Mouse (Mus musculus): Measurements from ENCODE around the gene Tnfrsf13b.

The Tnfrsf13b gene

DNA sequence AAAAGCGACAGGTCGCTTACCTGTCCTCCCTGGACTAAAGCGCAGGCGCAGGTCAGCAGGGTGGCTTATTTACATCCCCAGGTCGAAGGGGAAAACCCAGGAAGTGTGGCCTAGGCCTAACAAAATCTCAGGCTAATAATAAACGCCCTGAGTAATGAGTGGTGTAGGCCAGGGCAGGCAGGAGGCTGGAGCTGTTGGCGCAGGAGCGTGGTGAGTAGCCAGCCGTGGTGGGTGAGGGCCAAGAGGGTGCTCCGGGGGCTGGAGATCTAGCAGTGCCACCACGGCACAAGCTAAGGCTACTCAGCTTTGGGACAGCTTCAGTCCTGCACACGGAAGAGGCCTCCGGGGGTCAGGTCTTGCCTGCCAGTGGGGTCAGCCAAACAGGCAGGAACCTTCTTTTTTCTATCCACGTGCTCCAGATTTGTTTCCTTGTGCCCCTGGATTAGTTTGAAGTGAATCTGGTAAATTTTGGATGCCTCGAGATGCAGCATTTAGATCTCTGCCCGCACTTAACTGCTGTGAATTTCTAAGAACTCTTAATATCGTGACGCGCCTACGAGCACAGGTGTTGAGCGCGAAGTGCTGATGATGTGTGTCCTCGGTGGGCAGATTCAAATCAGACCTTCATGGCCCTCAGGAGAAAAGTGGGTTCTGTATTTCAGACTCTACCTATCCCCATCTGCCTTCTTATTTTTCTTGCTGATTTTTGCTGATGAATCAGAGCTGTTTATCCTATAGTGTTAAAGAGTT lies at the start of gene Tnfrsf13b:
Gene Tnfrsf13b, plus strand, starts transcription at position 150 of the 750 bp plus-strand sequence.
- DNase-seq, result no peak

GRCm38 (mm10) chr11:61081624-61082023 lies 44.9 kb upstream of the Tnfrsf13b start:
- DNase-seq, result no peak

DNA sequence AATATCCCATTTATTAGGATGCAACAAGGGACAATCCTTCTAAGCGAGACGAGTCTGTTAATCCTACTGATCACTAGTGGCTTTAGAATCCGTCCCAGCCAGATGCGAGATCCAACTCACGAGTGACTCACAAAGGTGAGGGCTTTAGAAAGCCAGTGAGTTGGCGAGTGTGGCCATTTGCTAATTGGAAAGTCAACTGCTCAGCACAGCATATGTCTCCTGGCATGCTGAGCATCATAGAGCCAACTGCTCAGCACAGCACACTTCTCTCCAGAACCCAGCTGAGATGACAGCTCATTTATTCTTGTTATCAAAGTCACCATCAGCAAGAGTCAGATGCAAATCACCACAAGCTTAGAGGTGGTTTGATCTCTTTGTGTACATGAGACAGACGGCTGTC lies 36.4 kb upstream of the Tnfrsf13b start:
- no peak for DNase-seq

DNA sequence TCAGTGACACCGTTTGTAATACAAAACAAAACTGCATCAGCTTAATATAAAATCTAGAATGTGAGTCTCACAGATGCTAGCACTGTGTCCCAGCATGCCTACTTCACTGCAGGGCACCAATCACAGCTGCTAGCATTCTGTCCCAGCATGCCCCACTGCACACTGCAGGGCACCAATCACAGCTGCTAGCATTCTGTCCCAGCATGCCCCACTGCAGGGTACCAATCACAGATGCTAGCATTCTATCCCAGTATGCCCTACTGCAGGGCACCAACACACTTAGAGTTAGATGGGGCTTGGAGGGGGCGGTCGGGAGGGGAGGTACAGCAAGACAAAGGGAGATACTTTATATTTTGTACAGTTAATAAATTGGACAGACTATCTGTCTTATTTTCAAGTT lies 35.4 kb upstream of the Tnfrsf13b start:
- DNase-seq, result no peak

- DNase-seq, result peak; percentile 47 to 54
Observed at GRCm38 (mm10) chr11:61091642-61092262, 34.8 kb upstream of the Tnfrsf13b start.

- no peak for DNase-seq
Observed at GRCm38 (mm10) chr11:61098046-61098445, 28.5 kb upstream of the Tnfrsf13b start.

DNA sequence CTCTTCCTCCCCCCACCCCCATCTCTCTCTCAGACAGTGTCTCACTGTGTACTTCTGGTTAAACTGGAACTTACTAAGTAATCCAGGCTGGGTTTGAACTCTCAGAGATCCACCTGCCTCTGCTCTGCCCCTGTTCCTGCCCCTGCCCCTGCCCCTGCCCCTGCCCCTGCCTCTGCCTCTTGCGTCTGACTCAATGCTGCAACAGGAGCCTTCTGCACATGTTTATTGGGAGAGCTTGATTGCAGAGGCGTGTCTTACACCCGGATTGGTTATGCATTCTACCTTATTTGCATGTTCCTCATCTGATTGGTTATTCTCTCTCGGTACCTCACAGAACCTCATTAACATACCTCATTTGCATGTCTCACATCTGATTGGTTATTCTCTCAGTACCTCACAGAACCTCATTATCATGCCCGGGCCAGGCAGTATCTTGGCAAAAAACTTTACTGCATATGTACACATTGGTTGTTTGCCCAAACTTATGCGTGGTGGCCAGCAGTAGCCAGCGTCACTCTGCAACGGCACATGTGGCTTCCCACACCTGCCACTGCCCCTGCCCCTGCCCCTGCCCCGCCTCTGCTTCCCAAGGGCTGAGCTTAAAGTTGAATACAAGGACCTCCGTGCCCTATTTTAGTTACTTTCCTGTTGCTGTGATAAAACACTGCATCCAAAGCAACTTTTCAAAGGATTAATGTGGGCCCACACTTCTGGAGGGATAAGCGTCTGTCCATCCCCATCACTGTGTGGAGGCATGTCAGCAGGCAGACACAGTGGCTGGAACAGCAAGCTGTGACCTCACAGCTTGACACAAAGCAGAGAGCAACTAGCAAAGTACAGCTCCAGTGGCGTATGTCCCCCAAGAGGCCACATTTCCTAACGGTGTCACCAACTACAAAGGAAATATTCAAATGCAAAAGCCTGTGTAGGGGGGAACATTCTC lies 23.9 kb upstream of the Tnfrsf13b start:
- DNase-seq, result no peak

DNA sequence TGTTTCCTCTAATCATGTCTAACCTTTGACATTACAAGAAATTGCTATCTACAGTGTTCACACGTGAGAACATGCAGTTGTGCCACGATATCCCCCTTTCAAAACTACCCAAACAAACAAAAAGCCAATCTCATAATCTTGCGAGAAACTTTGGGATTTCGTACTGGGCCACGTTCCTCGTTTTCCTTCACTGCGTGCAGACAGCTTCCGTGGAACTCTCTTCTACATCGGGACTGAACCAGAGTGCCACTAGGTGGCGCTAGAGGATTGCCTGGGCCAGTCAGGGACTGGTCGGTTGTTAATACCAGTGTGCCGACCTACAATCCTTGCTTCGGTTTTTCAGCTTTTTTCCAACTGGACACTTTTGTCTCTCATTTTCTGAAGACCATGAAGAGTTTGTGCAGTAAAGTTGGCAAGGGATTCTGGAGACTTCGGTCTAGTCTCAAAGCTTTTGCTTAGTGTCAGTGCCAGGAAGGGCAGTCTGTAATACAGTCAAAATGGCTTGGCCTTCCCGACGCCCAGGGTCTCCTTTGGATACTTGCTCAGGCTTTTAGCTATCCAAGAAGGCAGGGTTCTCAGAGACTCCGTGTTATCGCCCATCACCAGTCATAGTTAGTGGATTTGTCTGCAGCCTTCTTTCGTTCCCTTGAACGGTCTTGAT lies 22.2 kb upstream of the Tnfrsf13b start:
- peak; percentile 65 to 72 for DNase-seq

- DNase-seq, result no peak
Observed at GRCm38 (mm10) chr11:61108911-61109361, 17.6 kb upstream of the Tnfrsf13b start.

DNA sequence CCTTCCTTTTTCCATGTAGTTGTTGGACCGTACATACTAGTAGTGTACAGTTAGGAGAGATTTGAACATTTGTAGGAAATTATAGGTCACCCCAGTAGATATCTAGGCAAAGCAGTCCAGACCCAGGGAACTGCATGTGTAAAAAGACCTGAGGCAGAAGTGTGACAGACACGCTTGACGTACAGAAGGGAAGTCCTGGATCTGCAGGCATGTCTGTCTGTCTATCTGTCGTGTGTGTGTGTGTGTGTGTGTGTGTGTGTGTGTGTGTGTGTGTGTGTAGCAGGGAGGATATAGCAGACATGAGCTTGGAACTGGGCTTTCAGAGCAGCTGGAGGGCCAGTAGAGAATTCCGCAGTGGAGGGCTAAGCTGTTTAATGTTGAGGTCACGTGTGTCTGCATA lies 16.8 kb upstream of the Tnfrsf13b start:
- DNase-seq, result no peak

GRCm38 (mm10) chr11:61110113-61110512 lies 16.4 kb upstream of the Tnfrsf13b start:
- no peak for DNase-seq

- no peak for DNase-seq
Observed at GRCm38 (mm10) chr11:61110928-61111327, 15.6 kb upstream of the Tnfrsf13b start.

- DNase-seq, result no peak
Observed at GRCm38 (mm10) chr11:61111472-61111871, 15.1 kb upstream of the Tnfrsf13b start.

GRCm38 (mm10) chr11:61112323-61112995 lies 14.1 kb upstream of the Tnfrsf13b start:
- no peak for DNase-seq

GRCm38 (mm10) chr11:61116226-61116625 lies 10.3 kb upstream of the Tnfrsf13b start:
- DNase-seq, result no peak

DNA sequence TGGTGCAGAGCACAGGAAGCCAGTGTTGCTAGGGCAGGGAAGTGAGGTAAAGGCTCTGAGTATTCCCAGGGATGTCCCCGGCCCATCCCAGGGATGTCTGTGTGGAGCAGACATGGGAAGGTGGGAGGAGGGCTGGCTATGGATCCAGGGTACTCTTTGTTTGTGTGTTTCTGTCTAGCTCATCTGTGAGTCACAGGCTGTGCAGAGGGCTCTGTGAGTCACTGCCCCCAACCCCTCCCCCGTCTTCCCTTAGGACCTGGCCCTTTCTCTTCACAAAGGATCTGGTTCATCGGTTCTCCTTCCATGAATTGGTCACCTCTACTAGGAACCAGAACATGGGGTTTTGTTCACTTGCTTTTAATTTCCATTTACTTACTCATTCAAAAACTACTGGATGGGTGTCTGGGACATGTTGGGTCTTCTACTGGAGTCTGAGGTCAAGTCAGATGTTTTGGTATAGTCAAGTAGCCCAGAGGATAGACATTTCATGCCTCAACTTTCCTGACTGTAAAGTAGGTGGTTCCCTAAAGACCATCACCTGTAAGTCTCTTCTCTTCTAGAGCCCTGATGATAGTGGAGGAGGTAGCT lies 6.5 kb upstream of the Tnfrsf13b start:
- DNase-seq, result no peak

- DNase-seq, result no peak
Observed at GRCm38 (mm10) chr11:61122283-61122768, 4.2 kb upstream of the Tnfrsf13b start.

DNA sequence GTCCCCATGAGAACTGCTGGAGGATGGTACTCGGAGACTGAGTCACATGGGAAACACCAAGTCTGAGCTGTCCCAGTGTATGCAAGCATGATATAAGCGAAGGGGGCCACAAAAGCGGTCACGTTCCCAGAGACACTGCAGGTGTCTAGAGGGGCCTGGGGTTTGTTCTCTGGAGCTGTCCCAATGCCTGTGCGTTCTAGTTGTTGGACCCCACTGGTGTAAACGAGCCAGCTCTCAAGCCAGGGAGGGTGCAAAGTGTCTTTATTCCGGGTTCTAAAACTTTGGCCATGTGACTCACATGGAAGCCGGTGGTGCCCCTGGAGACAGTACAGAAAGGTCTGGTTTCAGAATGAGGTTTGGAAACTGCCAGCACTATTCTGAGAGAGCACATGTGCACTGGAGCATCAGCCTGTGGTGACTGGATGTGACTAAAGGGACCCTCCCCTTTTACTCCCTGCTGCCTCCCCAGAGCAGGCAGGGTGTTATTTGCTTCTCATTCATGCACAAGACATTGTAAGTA lies 3.7 kb upstream of the Tnfrsf13b start:
- DNase-seq, result no peak

DNA sequence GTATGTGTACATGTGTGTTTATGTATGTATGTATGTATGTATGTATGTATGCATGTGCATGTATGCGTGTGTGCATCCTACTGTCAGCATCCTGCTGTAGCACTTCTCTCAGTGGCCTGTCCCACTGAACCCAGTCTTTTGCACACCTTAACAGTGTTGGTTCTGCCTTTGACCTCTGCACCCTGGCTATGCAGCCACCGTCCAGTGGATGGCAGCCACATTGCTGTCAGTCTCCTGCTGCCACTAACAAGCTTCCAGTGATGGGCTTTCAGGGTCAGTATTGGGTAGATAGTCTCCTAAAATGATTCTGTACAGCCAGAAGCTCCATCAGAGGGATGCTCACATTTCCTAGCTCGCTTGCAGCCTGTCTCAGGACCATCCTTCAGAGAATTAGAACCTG lies 2.7 kb upstream of the Tnfrsf13b start:
- DNase-seq, result no peak

DNA sequence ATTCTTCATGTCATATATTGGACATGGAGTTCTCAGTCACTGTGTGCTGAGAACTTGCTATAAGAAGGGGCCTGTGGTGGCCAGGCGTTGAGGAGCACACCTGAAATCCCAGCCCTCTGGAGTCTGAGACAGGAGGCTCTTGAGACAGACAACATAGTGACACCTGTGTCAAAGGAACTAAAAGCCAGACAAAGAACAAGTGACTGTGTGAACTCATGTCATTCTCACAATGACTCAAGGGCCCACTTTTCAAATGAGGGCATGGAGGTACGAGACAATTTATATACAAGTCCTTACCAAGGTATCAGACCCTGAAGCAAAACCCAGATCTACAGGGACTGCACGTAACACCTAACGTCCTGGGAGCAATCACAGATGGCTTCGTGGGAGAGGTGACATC lies 585 bp upstream of the Tnfrsf13b start:
- no peak for DNase-seq

- DNase-seq, result no peak
Observed at GRCm38 (mm10) chr11:61127421-61128055, 983 bp downstream of the Tnfrsf13b start.
